Mouse (Mus musculus) adrenal gland, postnatal 4 days (tissue): ENCODE results near the gene Cox7a1. TPM values are rescaled to one million over a fixed set of nuclear protein-coding genes. Genes with fewer than 3 reads are reported as not detected.
A peak's percentile ranks its signal among the peaks of the same experiment; 100 is the strongest.
"Not testable (repeated sequence)": the region's sequence is repeated elsewhere in the genome, so short reads cannot be mapped to it uniquely, and the experiment has no call there.

Source experiments
- DNase-seq, 2 experiments: peaks; one replicate each; pipeline ENCODE4 v3.0.0; 2021 to 2022; ENCODE audit warnings: low spot score in 2 of 2, mixed read lengths in 2 of 2
- total RNA-seq, 2 experiments: library from RNA; stranded (reverse); gene quantifications; 2 replicates each; pipeline ENCODE4 v1.2.3; 2021

Cox7a1 gene
- total RNA-seq, 2 experiments from 2014 or later: 176 to 250 TPM

DNA sequence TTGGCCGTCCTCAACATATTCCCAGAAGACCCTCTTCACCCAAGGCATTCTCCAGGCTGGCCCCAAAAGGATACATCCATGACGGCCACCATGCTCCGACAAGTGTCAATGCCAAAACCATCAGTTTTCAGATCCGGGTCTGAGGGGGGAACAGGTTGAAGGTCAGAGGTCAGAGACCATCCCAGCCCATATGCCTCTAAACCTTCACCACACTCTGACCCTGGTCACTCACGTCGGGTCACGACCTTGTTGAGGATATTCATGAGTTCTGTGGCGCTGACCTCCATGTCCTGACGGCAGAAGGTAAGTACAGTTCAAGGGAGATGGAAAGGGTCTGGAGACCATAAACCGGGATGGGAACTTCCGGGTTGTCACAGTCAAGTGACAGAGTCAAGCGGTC, 8.1 kb downstream of the Cox7a1 start:
- no peak for DNase-seq

DNA sequence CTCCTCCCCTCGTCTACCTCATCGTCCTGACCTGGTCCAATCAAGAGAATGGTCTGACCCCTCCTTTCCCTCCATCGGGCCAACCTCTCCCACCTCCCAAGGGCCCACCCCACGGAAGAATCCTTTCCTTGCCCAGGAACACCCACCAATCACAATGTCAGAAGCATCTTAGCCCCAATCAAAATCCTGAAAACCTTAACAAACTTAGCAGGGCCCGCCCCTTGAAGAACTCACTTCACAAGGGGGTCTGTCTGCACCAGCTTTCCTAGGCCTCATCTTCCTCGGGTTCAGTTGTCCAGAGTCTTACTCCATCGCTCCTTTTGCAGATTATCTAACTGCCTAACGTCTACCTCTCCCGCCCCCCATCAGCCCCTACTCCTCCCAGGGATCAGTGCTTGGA, 9.1 kb downstream of the Cox7a1 start:
- no peak for DNase-seq

DNA sequence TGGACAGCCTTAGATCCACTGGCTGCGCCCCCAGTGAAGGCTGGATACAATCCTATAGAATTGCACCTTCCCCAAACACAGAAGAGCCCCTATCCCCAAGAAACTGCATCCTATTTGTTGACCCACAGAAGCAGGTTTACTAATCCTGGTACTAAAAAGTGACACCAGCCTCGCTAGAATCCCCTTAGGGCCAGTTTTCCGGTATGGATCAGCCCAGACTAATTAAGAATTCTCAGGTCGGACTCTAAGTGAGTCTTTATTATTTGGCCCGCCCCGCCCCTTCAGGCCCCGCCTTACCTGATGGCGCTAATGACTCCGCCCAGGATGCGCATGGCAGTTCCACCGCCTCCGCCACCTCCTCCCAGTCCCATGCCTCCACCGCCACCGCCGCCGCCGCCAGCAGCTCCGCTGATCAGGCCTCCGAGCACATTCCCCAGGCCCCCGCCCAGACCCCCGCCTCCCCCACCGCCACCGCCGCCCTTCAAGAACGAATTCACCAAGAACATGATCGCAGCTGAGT, 9.7 kb downstream of the Cox7a1 start:
- DNase-seq: peak in 1 of 2 experiments; percentile 64

DNA sequence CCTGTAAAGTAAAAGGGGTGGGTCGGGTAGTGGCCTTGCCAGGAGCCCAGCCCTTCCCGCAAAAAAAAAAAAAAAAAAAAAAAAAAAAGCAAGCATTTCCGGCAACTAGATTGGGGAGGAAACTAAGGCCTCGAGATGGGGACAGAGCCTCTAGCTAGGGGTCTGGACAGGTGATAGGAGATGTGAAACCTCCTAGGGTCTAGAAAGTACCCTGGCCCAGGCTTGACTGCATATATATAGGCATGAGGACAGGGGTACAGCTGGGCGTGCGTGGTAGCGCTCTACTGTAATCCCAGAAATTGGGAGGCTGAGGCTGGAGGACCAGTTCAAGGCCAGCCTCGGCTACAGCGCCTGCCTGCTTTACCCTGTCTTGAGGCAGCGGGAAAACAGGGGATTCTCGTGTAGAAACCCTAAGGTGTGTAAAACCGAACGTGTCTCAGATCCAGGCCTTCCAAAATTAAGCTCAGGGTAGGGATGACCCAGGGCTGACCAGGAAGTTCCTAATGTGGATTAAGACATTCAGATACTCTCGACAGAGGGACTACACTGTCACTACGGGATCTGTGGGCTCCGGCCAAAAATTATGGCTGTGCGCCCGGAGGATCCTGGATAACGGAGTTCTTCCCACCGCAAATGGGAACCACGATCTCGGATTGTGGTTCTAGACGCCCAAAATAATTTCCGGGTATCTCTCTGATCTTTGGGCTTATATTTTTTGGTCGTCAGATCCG, 10.3 kb downstream of the Cox7a1 start:
- DNase-seq: no peak

DNA sequence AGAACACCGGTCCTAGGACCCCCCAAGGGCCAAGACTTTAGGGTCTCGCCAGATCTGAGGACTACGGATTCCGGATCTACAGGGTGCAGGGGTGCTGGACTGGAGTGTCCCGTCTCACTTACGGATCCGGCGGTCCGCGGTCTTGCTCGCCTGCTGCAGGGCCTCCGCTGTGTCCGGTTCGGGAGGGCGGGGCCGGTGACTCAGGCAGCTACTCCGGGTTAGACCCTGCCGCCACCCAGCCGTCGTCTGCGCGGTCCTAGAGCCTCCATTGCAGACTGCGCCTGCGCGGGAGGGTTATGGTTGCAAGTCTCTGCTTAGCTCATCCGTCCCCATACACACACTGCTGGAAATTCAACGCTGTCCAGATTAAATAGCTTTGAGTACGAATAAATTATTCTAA, 10.9 kb downstream of the Cox7a1 start:
- DNase-seq: peak; percentile 86 to 94

DNA sequence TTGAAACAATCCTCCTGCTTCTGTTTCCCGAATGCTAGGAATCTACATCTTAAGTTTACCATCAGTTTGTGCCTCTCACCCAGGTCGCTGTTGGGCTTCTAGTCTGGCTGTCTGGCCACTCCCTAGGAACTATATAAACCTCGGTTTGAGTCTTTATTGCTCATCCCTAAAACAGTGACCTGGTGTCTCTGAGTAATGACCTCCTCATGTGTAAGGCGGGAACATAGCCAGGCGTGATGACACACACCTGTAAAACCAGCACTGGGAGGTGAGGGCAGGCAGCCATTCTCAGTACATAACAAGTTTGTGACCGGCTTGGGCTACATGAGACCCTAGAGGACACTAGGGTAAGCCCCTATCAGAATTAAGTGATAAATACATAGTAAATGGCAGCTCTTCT, 11.5 kb downstream of the Cox7a1 start:
- no peak for DNase-seq

DNA sequence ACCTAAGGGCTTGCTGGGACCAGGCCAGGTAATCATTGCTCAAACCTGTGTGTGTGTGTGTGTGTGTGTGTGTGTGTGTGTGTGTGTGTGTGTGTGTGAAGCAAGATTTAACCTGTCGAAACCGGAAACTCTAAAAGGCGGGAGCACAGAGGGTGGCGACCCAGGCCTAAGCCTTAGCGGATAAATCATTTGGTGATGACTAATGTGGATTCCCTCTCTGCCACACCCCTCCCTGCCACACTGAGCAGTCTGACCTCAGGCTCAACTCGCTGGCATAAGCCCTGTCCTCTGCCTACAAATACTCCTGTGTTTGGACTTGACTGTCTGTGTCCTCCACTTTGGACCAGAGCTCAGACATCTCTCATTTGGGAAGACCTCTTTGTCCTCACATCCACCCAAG, 12.2 kb downstream of the Cox7a1 start:
- DNase-seq: no peak

DNA sequence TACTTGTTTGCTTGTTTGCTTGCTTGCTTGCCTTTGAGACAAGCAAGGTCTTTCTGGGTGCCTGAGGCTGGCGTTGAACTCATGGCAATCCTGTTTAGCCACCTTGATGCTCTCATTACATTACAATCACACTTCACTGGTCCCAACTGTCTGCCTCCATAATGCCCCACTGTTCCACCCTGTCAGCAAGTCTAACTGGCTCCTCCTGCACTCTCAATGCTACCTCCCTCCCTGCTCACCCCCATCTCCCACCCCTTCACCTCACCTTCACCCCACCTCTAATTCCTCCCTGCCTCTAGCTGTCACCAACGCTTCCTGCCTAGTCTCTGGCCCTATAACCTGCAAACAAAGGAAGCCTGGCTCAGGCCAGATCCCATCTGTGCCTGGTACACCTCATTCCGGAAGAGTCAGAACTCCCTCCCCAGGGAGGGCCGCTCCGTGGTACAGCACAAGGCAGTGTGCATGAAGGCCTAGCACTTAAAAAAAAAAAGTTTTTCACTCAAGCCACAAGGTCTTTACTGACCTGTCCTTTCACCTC, 13.7 kb downstream of the Cox7a1 start:
- DNase-seq: no peak

DNA sequence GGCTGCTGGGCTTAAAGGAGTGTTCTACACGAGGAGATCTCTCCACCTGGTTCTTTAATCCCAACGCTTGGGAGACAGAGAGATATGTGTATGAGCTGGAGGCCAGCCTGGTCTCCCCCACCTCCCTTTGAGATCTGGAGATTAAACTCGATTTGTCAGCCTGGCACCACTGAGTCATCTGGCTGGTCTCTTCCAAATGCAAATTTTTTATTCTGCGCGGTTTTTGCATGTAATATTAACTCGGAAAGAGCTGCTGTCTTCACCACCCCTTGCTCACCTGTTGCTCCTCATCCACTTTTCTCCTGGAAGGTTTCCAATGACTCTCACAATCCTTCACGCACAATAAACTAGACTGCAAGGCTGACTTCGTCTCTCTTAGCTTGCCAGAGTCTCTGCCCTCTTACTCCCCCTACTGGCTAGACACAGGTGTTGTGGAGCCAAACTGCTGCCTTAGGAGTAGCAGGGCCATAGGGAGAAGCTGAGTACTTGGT, 14.6 kb downstream of the Cox7a1 start, which contains the start of gene Capns1:
Gene Capns1, minus strand, starts transcription at position 331 of the 491 bp plus-strand sequence.
- DNase-seq: no peak

DNA sequence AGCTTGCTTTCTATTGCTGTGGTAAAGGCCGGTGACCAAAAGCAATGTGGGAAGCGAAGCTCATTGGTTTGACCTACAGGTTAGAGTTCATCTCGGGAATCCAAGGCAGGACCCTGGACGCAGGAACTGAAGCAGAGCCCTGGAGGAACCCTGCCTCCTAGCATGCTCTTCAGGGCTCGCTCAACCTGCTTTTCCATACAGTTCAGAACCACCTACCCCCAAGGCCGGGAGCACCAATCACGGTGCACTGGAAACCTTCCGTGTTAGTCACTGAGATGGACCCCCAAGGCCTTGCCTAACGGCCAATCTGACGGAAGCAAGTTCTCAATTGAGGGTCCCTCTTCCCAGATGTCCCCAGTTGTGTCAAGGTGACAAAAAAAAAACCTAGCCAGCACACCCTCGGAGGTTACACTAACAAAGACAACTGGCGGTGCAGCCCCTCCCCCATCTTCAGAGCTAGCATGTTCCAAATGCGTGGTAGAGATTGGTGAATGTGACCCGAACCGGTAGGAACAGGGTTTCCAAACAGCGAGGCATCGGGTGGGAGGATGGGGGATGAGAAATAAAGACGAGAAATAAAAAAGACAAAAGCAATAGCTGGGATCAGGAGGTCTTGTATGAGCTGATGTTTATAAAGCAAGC, 15.7 kb downstream of the Cox7a1 start:
- DNase-seq: no peak

DNA sequence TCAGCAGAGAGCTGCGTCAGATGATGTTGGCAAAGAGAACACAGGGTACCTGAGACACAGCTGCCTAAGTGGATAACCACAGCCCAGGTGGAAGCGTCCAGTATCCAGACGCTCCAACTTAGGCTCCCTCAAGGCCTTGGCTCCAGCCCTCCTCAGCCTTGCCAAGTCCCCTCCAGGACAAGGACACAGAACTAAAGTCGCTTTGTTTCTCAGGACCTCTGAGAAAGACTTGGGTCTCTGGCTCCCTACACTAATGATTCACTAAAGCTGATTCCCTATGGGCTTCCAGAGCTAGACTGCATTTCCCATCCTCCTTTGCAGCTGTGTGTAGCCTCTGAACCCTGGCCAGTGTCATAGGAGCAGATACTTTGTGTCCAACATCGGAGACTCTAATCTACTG, 16.3 kb downstream of the Cox7a1 start:
- DNase-seq: no peak

DNA sequence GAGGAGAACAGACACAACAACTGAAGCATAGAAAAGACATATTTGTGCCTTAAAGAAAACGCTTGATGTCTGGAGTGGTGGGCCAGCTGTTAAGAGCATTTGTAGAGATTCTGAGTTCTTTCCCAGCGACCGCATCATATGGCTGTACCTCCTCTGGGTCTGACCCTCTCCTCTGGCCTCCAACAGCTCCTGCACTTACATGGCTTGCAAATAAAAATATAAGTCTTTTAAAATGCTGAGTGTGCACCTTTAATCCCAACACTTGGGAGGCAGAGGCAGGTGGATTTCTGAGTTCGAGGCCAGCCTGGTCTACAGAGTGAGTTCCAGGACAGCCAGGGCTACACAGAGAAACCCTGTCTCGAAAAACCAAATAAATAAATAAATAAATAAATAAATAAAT, 16.7 kb downstream of the Cox7a1 start:
- not testable (repeated sequence) for DNase-seq

DNA sequence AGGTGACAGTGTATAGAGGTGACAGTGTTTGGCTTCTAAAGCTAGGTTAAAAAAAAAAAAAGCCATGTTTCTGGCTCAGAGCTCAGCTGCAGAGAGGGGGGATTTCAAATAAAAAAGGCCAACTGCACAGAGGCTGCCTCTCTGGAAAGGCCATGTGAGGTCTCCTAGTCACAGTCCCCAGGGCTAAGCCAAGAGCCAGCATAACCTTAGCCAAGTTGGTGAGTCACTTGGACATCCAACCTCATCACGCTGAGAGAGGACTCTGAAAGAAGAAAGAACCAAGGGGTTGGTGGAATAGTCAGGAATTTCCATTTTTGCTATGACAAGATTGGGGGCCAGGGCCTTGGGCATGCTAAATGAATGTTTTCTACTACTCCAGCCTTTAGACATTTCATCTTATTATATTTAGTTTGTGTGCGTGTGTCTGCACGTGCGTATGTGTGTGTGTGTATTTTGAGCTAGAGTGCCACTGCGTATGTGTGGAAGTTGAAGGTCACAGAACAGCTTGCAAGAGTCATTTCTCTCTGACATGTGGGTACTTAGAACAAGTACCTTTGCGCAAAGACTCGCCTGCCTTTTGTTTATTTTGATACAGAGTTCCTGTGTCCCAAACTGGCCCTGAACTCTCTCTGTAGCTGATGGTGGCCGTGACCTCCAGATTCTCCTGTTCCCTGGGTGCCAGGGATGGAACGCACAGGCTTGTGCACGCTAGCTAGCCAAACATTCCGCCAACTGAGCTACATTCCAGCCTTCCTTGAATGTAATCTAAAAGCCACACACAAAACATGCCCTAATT, 19.1 kb downstream of the Cox7a1 start:
- DNase-seq: no peak

DNA sequence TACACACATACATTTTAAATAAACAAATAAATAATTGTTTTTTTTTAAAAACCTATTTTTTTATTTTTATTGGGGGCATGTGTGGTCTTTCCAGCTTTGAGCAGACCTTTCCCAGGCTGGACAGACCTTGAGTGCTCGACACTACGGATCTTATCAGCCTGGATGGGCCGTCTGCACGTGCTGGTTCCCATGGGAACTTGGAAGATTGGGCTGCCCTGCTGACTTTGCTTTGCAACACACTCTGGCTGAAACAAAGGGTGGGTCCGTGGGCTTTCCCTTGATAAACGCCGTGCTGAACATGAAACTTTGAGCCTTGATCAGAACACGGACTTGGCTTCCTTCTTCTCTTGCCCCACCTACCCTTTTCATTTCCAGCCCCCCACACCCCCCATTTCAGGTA, 20.4 kb downstream of the Cox7a1 start:
- no peak for DNase-seq

DNA sequence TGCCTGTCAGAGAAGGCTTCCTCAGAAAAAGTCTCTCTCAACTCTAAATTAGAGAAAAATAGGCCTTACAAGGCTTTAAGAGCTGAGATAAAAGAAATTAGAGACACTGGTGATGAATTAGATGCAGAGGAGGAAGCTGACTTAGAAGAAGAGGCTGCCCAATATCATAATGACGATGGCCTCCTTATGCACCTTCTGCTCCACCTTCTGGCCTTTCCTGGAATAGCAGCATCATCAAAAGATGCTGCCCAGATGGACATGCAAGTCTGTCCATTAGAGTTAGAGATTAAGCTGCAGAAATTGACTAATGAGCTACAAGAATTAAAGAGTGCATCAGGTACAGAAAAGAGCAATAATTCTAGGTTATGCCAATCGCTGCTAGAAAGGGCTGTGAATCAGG, 21.4 kb downstream of the Cox7a1 start:
- DNase-seq: no peak

DNA sequence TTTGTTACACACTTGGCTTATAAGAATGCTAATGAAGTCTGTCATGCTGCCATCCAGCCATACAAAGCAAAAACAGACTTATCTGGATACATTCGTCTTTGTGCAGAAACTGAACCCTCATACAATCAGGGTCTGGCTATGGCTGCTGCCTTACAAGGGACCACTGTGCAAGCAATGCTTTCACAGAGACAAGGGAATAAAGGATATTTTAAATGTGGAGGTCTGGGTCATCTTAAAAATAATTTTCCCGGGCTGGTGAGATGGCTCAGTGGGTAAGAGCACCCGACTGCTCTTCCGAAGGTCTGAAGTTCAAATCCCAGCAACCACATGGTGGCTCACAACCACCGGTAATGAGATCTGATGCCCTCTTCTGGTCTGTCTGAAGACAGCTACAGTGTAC, 22.4 kb downstream of the Cox7a1 start:
- DNase-seq: not testable (repeated sequence)

DNA sequence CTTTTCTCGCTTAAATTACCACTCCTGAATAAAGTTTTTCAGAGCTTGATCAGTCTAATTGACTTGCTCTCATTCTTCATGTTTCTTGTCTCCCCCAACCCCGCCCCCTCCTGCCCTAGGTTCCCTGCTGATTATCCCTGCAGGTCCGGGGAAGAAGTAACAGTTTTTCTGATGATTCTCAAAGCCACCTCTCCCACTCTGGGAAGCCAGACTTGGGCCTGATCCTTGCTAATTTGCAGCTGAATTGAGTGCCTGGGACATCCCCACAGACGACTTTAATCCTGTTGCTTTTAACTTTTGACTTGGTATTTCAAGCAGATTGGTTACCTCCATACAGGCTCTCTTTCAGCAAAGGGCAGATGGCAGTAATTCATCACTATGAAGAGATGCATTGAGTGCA, 27.1 kb downstream of the Cox7a1 start:
- no peak for DNase-seq

DNA sequence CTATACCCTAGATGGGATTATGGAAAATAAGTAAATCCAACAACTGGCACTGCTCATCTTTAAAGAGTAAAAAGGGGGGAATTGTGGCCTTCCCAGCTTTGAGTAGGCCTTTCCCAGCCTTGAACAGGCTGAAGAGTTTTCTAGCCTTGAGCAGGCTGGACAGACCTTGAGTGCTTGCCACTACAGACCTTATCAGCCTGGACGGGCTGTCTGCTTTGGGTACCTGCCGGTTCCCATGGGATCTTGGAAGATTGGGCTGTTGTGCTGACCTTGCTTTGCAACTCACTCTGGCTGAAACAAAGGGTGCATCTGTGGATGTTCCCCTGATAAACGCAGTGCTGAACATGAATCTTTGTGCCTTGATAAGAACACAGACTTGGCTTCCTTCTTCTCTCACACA, 29.9 kb downstream of the Cox7a1 start:
- no peak for DNase-seq

DNA sequence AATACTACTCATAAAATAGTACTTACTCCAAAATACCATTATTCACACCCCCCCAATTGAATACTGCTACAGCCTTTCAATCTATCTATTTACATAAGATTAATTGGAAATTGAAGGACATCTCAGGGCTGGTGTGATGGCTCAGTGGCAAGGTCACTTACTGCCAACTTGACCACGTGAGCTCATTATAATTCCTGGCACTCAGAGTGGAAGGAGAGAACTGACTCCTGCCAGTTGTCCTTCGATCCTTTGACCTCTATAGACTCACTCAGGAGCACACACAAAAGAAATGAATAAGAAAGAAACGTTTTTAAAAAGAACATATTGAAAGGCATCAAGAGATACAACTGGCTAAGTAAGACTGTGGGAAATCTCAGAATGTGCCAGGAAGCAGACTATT, 31.9 kb downstream of the Cox7a1 start:
- DNase-seq: no peak

DNA sequence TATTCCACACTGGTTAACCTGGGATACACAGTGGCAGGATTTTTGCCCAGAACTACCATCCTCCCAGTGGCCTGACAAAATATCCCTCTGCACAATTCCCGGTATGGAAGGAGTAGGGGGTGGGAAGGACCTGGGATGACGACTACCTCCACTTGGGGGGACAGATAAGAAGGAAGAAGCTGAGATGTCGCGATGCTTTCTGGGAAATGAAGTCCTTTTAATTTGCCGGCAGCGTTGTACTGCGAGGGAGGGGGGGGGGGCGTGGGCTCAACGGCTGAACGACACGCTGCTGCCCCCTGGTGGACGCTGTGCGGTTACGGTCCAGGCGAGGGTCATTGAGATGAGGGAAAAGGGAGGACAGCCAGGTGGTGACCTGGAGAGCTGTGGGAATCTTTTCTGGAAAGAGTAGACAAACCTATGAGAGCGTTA, 32.8 kb downstream of the Cox7a1 start:
- DNase-seq: no peak

DNA sequence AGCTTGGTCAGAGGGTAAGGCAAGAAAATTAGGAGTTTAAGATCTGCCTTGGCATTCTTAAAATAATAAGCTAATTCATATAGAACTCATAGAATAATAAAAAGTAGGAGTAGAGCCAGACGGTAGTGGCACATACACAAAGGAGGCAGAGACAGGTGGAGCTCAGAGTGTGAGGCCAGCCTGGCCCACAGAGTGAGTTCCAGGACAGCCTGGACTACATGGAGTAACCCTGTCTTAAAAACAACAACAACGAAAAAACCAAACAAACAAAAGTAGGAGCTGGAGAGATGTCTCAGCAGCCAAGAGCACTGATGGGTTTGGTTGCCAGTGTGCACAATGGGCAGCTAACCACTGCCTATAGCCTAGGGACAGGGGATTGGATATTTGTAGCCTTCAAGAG, 33.3 kb downstream of the Cox7a1 start:
- DNase-seq: no peak
